Mouse (Mus musculus) ES-E14 (cell line): ENCODE measurements around the gene Bzw2. TPM values are rescaled to one million over a fixed set of nuclear protein-coding genes. Genes with fewer than 3 reads are reported as not detected.

Source experiments
- DNase-seq: peaks from one replicate; pipeline ENCODE4 v3.0.0-alpha.2; 2013; ENCODE audit warnings: low read depth, low spot score
- H3K27ac ChIP-seq: 2 replicates; pipeline ENCODE4 v1.5.1; 2012; ENCODE audit warnings: low read depth, mild to moderate bottlenecking, low read length, moderate library complexity, mixed read lengths; ENCODE audit not compliant: poor library complexity, insufficient read depth, severe bottlenecking
- H3K36me3 ChIP-seq: 2 replicates; pipeline ENCODE4 v1.6.1; 2012; ENCODE audit warnings: mild to moderate bottlenecking, low read length, moderate library complexity, mixed read lengths; ENCODE audit not compliant: control insufficient read depth, poor library complexity, insufficient read depth, severe bottlenecking
- H3K4me1 ChIP-seq, 2 experiments: fragments of 150-350 bp in 1 of 2; sonication (generic) in 1 of 2; 2 replicates each; pipeline ENCODE4 v1.6.1; 2012; ENCODE audit warnings: low read length in 2 of 2, mild to moderate bottlenecking in 1 of 2, mixed read lengths in 1 of 2; ENCODE audit not compliant: control insufficient read depth in 2 of 2, insufficient read depth in 2 of 2, poor library complexity in 1 of 2
- H3K4me3 ChIP-seq, 2 experiments: fragments of 150-350 bp in 1 of 2; sonication (generic) in 1 of 2; 2 replicates each; pipeline ENCODE4 v1.5.1; 2012; ENCODE audit warnings: low read length in 2 of 2, low read depth in 1 of 2, mild to moderate bottlenecking in 1 of 2, mixed read lengths in 1 of 2; ENCODE audit not compliant: insufficient read depth in 1 of 2, poor library complexity in 1 of 2, severe bottlenecking in 1 of 2
- H3K9ac ChIP-seq: 2 replicates; pipeline ENCODE4 v1.6.1; 2012; ENCODE audit warnings: low read depth, mild to moderate bottlenecking, low read length, mixed read lengths; ENCODE audit not compliant: poor library complexity, insufficient read depth, severe bottlenecking
- H3K9me3 ChIP-seq: fragments of 150-350 bp; sonication (generic); 2 replicates; pipeline ENCODE4 v1.6.1; 2012; ENCODE audit warnings: low read depth, mild to moderate bottlenecking, low read length; ENCODE audit not compliant: control insufficient read depth, insufficient read depth
- HCFC1 ChIP-seq: IDR thresholded peaks from 2 replicates; pipeline ENCODE4 v1.6.1; 2012; ENCODE audit warnings: low read length, inconsistent platforms, borderline replicate concordance; ENCODE audit not compliant: insufficient read depth
- ZNF384 ChIP-seq: IDR thresholded peaks from 2 replicates; pipeline ENCODE4 v1.6.1; 2012; ENCODE audit warnings: low read depth, low read length, inconsistent platforms
- in situ Hi-C, 2 experiments: fragments of 600-800 bp; cut with MboI; formaldehyde crosslinking; loops; one replicate each; pipeline ENCODE4 v1.15.1; 2025; ENCODE audit warnings: low sequenced_read_pairs in 2 of 2, inconsistent platforms in 1 of 2; ENCODE audit not compliant: unreplicated experiment in 2 of 2
- total RNA-seq: library from RNA; depleted of rRNA; stranded (reverse); fragments of 300-350 nt; gene quantifications from 2 replicates; pipeline ENCODE4 v1.2.3, GENCODE M21; 2012; rRNA removed

Bzw2 gene
- total RNA-seq, 1 experiment = 176 TPM

DNA sequence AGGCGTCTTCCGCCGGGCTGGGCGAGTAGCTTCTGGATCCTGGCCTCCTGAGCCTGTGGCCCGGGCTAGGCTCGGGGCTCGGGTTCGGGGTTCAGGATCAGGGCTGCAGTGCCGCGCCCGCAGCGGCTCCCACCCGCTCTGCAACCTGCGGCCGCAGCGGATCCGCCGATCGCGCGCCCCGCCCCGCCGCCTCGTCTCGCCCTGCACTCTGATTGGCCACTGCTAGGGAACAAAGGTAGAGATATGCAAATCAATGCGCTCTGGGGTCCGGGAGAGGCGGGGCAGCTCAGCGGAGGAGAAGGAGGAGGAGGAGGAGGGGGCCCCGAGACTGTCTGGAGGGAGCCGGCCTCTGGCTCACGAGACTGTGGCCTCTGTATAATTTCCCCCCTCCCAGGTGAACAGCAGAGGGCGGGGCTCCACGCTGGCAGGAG lies 115.5 kb downstream of the Bzw2 start, which contains the start of gene Tspan13:
Gene Tspan13, minus strand, starts transcription at position 153 of the 431 bp plus-strand sequence.
- Histone ChIP-seq H3K9ac (peak within 1 kb of the TSS; percentile 92), H3K4me3 (peak within 1 kb of the TSS; percentile 94 to 97), H3K27ac (no peak within 1 kb of the TSS; the same call in 1 of the 2 replicates), H3K36me3 (no peaks in the 10 kb centered on the region), H3K4me1 (peaks cover 0 to 2% of the 10 kb centered on the region in 2 experiments; a peak in 1 of 4 replicates), H3K9me3 (no peaks in the 10 kb centered on the region)
- 0 out of 2 replicates have a peak, but pooled peaks have one; percentile 48 for TF ChIP-seq HCFC1
- TF ChIP-seq ZNF384 = no peak
- DNase-seq = peak; percentile 85
- in situ Hi-C loops = no loop called here

Other genes starting within 250 kb of the Bzw2 start
- not detected in 2 replicates for gene Agr3, start 232.5 kb downstream of the Bzw2 start, total RNA-seq
- gene Agr2, start 165.2 kb downstream of the Bzw2 start, total RNA-seq = not detected in 2 replicates
- 31.9 and 39.3 TPM in 2 replicates for gene Tspan13, start 115.6 kb downstream of the Bzw2 start, total RNA-seq
- gene Ankmy2, start 966 bp downstream of the Bzw2 start, total RNA-seq = 18.2 and 21.2 TPM in 2 replicates
- not detected in 2 replicates for gene Lrrc72, start 95.3 kb upstream of the Bzw2 start, total RNA-seq
- 0.09 and 0.37 TPM in 2 replicates for gene Sostdc1, start 156.1 kb upstream of the Bzw2 start, total RNA-seq
- 1.0 and 1.7 TPM in 2 replicates for gene Ispd, start 223.4 kb upstream of the Bzw2 start, total RNA-seq
- gene D630036H23Rik, start 224.1 kb upstream of the Bzw2 start, total RNA-seq = 0.32 and 0.45 TPM in 2 replicates